28 mouse cellular contexts compared by ENCODE assay signal in genomic region chr15:77052176-77052575, GRCm38 (mm10). TPM values are rescaled to one million over a fixed set of nuclear protein-coding genes. Genes with fewer than 3 reads are reported as not detected.
DNase-seq lines count a peak whose midpoint lies in the region; ATAC-seq and TF ChIP-seq lines count a peak whose summit lies in the region.
"Had no signal": no experiment of that assay in that cellular context is flagged by ENCODE, and none has a peak within 500 bp of the region (broad histone marks: within the 10 kb centered on the region; RNA-seq: fewer than 3 reads in every experiment).

No protein-coding gene starts in this region.

- DNase-seq in liver, embryonic 13.5 days = no peak
- DNase-seq in liver (no peak), R1 (ENCODE audit: low read depth, low spot score) (peak; percentile 82)
- no peak for DNase-seq in adrenal gland, adult 2 months
- DNase-seq in ovary, adult 18-20 months (ENCODE audit: low spot score) = no peak
- DNase-seq: adrenal gland, postnatal 14 days; cerebellum, adult 11 months; cerebellum, adult 2 months; cerebellum, adult 9-11 months; cerebellum, postnatal 25 days; forebrain, postnatal 0 days; gastrocnemius, postnatal 36 days; heart, adult 2 months; heart, postnatal 14 days; heart, postnatal 4 days had no signal

- ATAC-seq in liver, embryonic 13.5 days (ENCODE audit: low read depth) = no peak
- ATAC-seq: CD4-positive, CD25-positive, alpha-beta regulatory T cell, adult 4 months; forebrain, embryonic 14.5 days; forebrain, postnatal 0 days had no signal

- TF ChIP-seq POLR2A in ES-Bruce4 (IDR thresholded peaks at IDR 0.05; ENCODE audit: insufficient read depth, low read length) = no peak

- H3K36me3 ChIP-seq in liver, embryonic 13.5 days = no peaks in the 10 kb centered on the region
- no peaks in the 10 kb centered on the region for H3K36me3 ChIP-seq in ES-Bruce4 (ENCODE audit: control insufficient read depth, insufficient read depth, low read length, poor library complexity, severe bottlenecking)
- H3K36me3 ChIP-seq: embryonic facial prominence, embryonic 12.5 days; embryonic facial prominence, embryonic 15.5 days; heart, embryonic 10.5 days; heart, embryonic 13.5 days; hindbrain, embryonic 12.5 days; hindbrain, embryonic 15.5 days had no signal

- H3K4me3 ChIP-seq in liver, embryonic 13.5 days (replicated peaks) = no peak overlapping the region
- no peak overlapping the region for H3K4me3 ChIP-seq in ES-Bruce4 (ENCODE audit: low read depth, low read length)
- H3K4me3 ChIP-seq: embryonic facial prominence, embryonic 12.5 days; embryonic facial prominence, embryonic 15.5 days; heart, adult 2 months; heart, embryonic 10.5 days; heart, embryonic 13.5 days; hindbrain, embryonic 12.5 days; hindbrain, embryonic 15.5 days had no signal

- H3K4me2 ChIP-seq in liver, embryonic 13.5 days = no peak overlapping the region
- H3K4me2 ChIP-seq: embryonic facial prominence, embryonic 12.5 days; embryonic facial prominence, embryonic 15.5 days; heart, embryonic 13.5 days; hindbrain, embryonic 12.5 days; hindbrain, embryonic 15.5 days had no signal

- H3K27me3 ChIP-seq in liver, embryonic 13.5 days = peaks cover 11% of the 10 kb centered on the region
- H3K27me3 ChIP-seq in ES-Bruce4 (ENCODE audit: control insufficient read depth, insufficient read depth, low read length, poor library complexity, severe bottlenecking) = no peaks in the 10 kb centered on the region
- H3K27me3 ChIP-seq: embryonic facial prominence, embryonic 12.5 days; embryonic facial prominence, embryonic 15.5 days; heart, embryonic 13.5 days; hindbrain, embryonic 15.5 days had no signal

- TF ChIP-seq CTCF in ES-Bruce4 (IDR thresholded peaks at IDR 0.05; ENCODE audit: low read depth, low read length) = no peak

- H3K27ac ChIP-seq in liver, embryonic 13.5 days = peak overlapping the region; percentile 75
- H3K27ac ChIP-seq in ES-Bruce4 (ENCODE audit: insufficient read depth, low read length) = peak overlapping the region; percentile 8
- H3K27ac ChIP-seq: embryonic facial prominence, embryonic 12.5 days; embryonic facial prominence, embryonic 15.5 days; heart, adult 2 months; heart, embryonic 13.5 days; hindbrain, embryonic 12.5 days; hindbrain, embryonic 15.5 days had no signal

- no peak overlapping the region for H3K9ac ChIP-seq in liver, embryonic 13.5 days
- no peak overlapping the region for H3K9ac ChIP-seq in ES-Bruce4 (ENCODE audit: low read depth, poor library complexity, severe bottlenecking)
- H3K9ac ChIP-seq: embryonic facial prominence, embryonic 12.5 days; embryonic facial prominence, embryonic 15.5 days; forebrain, postnatal 0 days; heart, embryonic 13.5 days; hindbrain, embryonic 12.5 days; hindbrain, embryonic 15.5 days had no signal

- H3K9me3 ChIP-seq in liver, embryonic 13.5 days (replicated peaks) = no peaks in the 10 kb centered on the region
- no peaks in the 10 kb centered on the region for H3K9me3 ChIP-seq in ES-Bruce4 (replicated peaks; ENCODE audit: control insufficient read depth, insufficient read depth, low read length, poor library complexity, severe bottlenecking)
- H3K9me3 ChIP-seq: embryonic facial prominence, embryonic 12.5 days; embryonic facial prominence, embryonic 15.5 days; heart, embryonic 10.5 days; heart, embryonic 13.5 days; hindbrain, embryonic 12.5 days; hindbrain, embryonic 15.5 days had no signal

- WGBS in liver, embryonic 13.5 days (ENCODE audit: insufficient replicate concordance) = 23% methylated on average over 1 of the region's 1 CpGs

- peaks cover 37% of the 10 kb centered on the region for H3K4me1 ChIP-seq in liver, embryonic 13.5 days (replicated peaks)
- peaks cover 20% of the 10 kb centered on the region for H3K4me1 ChIP-seq in ES-Bruce4 (ENCODE audit: control insufficient read depth, insufficient read depth, low read length)

- TF ChIP-seq EP300 in ES-Bruce4 (IDR thresholded peaks at IDR 0.05; ENCODE audit: insufficient read depth, low read depth, low read length) = no peak

RNA-seq across cellular contexts. Expression of gene Mb, which starts 1.7 kb away (rescaled TPM):
- polyA plus RNA-seq in liver, embryonic 13.5 days (2015; fragmentation: Nextera tagmentation; extraction: Ambion mirVana) = 0.39 and 0.98 TPM in 2 replicates
- polyA plus RNA-seq in ES-Bruce4 (2011; ENCODE audit: insufficient read depth, insufficient read length, low read depth, missing spikeins) = 1.9 and 2.1 TPM in 2 replicates
- total RNA-seq in adrenal gland, adult 2 months (2021) = 1 to 10 TPM in 1 of 2 experiments, not detected in 1; 1.8 TPM
- polyA plus RNA-seq in adrenal gland, adult 2 months (2012; rRNA removed) = 0.46 TPM in 1 of 2 replicates, not detected in the other
- total RNA-seq: common myeloid progenitor, adult 5-6 weeks; granulocyte monocyte progenitor cell, adult 5-6 weeks; MEL had no signal
- polyA plus RNA-seq: CD4-positive, CD25-positive, alpha-beta regulatory T cell, adult 4 months; forebrain, embryonic 11.5 days; forebrain, embryonic 14.5 days had no signal

RNA-seq across cellular contexts. Expression of gene Apol6, which starts 7.6 kb away (rescaled TPM):
- polyA plus RNA-seq in liver, embryonic 13.5 days (2015; fragmentation: Nextera tagmentation; extraction: Ambion mirVana) = 0.19 and 0.36 TPM in 2 replicates
- polyA plus RNA-seq in ES-Bruce4 (2011; ENCODE audit: insufficient read depth, insufficient read length, low read depth, missing spikeins) = not detected in 2 replicates
- total RNA-seq in adrenal gland, adult 2 months (2021) = 10 to 100 TPM; 11.8 to 28.0 TPM
- 17.5 and 21.1 TPM in 2 replicates for polyA plus RNA-seq in adrenal gland, adult 2 months (2012; rRNA removed)
- total RNA-seq: common myeloid progenitor, adult 5-6 weeks; granulocyte monocyte progenitor cell, adult 5-6 weeks; MEL had no signal
- polyA plus RNA-seq: CD4-positive, CD25-positive, alpha-beta regulatory T cell, adult 4 months; forebrain, embryonic 11.5 days; forebrain, embryonic 14.5 days; forebrain, postnatal 0 days; hindbrain, embryonic 12.5 days; hindbrain, embryonic 15.5 days had no signal

Comparison
In these comparisons a context has a peak if more than half of its experiments do, and no peak if none do; other contexts are left out.
1. RNA of gene Apol6, which starts 7.6 kb away (polyA plus RNA-seq): 17.5 to 21.1 TPM in adrenal gland, adult 2 months; 0.19 to 0.36 TPM in liver, embryonic 13.5 days and not detected in ES-Bruce4; every median in the first group is over 10 times any median in the second.